Mouse (Mus musculus): ENCODE measurements around the gene Cyp46a1. TPM values are rescaled to one million over a fixed set of nuclear protein-coding genes. Genes with fewer than 3 reads are reported as not detected.

Gene Cyp46a1
- total RNA-seq (2023): 0.25 TPM in 1 of 4 replicates, not detected in the others

GRCm38 (mm10) chr12:108333895-108334445 is at the start of gene Cyp46a1:
Gene Cyp46a1 (plus strand): TSS chr12:108334381.

GRCm38 (mm10) chr12:108305812-108306794 is 28.1 kb upstream of the Cyp46a1 start, which contains the start of gene Hhipl1:
Gene Hhipl1 (plus strand): TSS chr12:108306270.

GRCm38 (mm10) chr12:108370596-108371428 is 36.6 kb downstream of the Cyp46a1 start, which contains the start of gene Eml1:
Gene Eml1 (plus strand): TSS chr12:108370957.

Other genes with a start within 250 kb of the Cyp46a1 start
- 57.5 to 68.0 TPM (median 63.6 TPM) in 4 replicates for gene Setd3, start 155.1 kb upstream of the Cyp46a1 start, total RNA-seq (2023)
- 104 to 118 TPM (median 111 TPM) in 4 replicates for gene Ccnk, start 154.8 kb upstream of the Cyp46a1 start, total RNA-seq (2023)
- 0.56 to 0.92 TPM (median 0.80 TPM) in 4 replicates for gene Ccdc85c, start 59.0 kb upstream of the Cyp46a1 start, total RNA-seq (2023)
- gene Hhipl1, start 28.1 kb upstream of the Cyp46a1 start, total RNA-seq (2023): not detected in 4 replicates
- gene Eml1, start 36.6 kb downstream of the Cyp46a1 start, total RNA-seq (2023): not detected in 4 replicates
- gene Evl, start 220.3 kb downstream of the Cyp46a1 start, total RNA-seq (2023): 444 to 502 TPM (median 471 TPM) in 4 replicates